Mouse (Mus musculus): ENCODE results near the gene Col4a2. TPM values are rescaled to one million over a fixed set of nuclear protein-coding genes. Genes with fewer than 3 reads are reported as not detected.

The Col4a2 gene
- polyA plus RNA-seq, 1 experiment from 2014 or later, result 58.8 TPM

DNA sequence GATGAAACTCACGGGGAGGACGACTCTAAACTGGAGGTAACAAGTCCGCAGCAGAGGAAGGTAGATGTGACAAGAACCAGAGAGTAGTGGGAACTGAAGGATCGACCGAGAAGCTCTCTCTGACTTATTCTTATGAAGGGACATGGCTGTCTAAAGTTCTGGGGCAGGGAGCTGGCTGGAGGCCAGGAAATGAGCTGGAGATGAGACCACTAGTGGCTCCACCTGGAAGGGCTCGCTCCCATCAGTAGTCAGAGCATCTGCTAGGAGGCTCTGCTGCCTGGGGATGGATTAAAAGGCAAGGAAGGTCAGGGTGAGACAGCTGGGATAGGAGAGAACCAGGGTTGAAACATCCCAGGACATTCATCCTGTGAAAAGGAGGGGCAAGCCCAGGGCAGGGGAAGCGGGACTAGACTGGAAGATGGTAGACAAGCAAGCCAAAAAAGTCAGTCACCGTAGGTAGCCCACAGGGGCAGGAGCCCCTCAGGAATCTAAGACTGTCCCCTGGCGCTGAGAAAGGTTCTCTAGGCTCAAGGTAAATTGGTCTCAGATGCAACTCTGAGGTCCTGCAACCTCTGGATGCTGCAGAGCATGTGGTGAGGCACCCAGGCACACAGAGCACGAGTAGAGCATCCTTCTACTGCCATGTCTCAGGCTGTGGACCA is 16.2 kb upstream of the Col4a2 start:
- Histone ChIP-seq H3K27ac (no peak overlapping the region), H3K36me3 (peaks cover 2% of the 10 kb centered on the region; the same call in 1 of the 2 replicates), H3K9me3 (no peaks in the 10 kb centered on the region), H3K4me2 (no peak overlapping the region), H3K9ac (no peak overlapping the region), H3K27me3 (no peaks in the 10 kb centered on the region), H3K4me3 (no peak overlapping the region), H3K4me1 (peaks cover 51% of the 10 kb centered on the region)
- 88% methylated on average over 10 of the region's 10 CpGs for WGBS
- ATAC-seq (ENCODE audit: insufficient number of reproducible peaks, insufficient read depth, low FRiP score, low TSS enrichment, low read depth), result no peak

DNA sequence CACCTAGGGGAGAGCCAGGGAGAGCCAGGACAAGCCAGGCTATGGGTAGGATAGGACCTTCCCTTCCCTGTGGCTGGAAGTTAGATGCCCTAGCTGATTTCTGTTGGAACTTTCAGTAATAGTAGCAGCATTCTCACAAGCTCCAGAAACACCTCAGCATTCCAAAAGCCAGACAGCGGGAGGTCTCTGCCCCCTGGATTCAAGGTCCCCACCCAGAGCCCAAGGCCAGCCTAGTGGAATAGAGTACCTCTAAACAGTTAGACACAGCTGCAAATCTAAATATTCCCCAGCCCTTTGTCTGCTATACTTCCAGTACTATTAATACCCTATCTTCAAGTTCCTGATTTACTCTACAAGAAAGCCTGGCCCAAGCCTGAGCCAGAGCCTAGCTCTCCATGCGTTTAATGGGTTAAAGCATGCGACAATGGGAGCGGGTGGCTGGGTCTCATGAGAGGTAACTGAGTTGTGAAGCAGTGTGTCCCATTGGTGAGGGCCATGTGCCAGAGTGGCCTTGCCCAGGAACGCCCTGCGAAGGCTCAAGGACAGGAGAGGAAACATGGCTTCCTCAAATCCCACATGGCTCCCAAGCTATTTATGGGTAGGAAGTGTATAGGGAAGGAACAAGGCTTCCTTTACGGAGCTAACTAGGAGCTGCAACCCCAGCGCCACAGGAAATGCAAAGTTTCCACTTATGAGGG is 15.3 kb upstream of the Col4a2 start:
- Histone ChIP-seq H3K9ac (no peak overlapping the region), H3K36me3 (peaks cover 2% of the 10 kb centered on the region; the same call in 1 of the 2 replicates), H3K4me3 (no peak overlapping the region), H3K27ac (peak overlapping the region; percentile 55), H3K27me3 (no peaks in the 10 kb centered on the region), H3K4me2 (no peak overlapping the region), H3K4me1 (peaks cover 48% of the 10 kb centered on the region), H3K9me3 (no peaks in the 10 kb centered on the region)
- no peak for ATAC-seq (ENCODE audit: insufficient number of reproducible peaks, insufficient read depth, low FRiP score, low TSS enrichment, low read depth)
- 79% methylated on average over 8 of the region's 8 CpGs for WGBS

DNA sequence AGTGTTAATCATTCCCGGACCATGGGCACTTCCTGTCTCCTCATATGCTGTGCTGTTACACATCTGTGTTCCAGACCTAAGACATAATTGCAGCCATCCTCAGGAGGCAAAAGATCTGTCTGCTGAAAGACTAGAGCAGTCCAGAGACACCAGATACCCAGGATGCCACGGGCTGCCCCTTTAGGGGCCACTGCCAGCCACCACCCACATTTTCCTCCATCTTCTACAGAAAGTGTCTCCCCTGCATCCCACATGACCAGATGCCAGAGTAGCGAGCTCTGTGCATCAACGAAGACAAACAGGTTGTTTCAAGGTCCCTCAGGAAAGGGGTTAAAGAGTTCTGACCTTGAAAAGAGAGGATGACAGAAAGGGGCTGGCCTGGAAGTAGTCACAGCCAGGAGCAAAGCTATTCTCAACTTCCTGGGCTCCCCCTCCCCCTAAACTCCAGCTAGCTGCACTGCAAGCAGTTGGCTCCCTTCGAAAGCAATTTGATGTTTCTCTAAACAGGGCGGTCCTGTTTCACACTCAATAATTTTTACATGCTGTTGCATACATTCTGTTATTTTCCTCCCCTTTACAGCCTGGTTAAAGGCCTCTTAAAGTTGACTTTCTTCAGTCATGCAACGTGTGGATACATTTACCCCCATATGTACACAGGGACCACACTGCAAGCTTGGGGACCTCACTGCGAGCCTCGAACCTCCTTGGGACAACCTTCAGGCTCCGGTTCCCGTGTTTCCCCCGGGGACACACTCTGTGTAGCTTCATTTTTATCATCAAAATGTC is 13.9 kb upstream of the Col4a2 start:
- H3K27ac ChIP-seq, result peak overlapping the region; percentile 61
- WGBS, result 25% methylated on average over 12 of the region's 12 CpGs
- H3K4me3 ChIP-seq, result no peak overlapping the region
- H3K9ac ChIP-seq, result no peak overlapping the region
- H3K4me2 ChIP-seq, result peak overlapping the region; percentile 22; the same call in 1 of the 2 replicates
- ATAC-seq (ENCODE audit: insufficient number of reproducible peaks, insufficient read depth, low FRiP score, low TSS enrichment, low read depth), result no peak
- no peaks in the 10 kb centered on the region for H3K27me3 ChIP-seq
- no peaks in the 10 kb centered on the region for H3K9me3 ChIP-seq
- peaks cover 1% of the 10 kb centered on the region; the same call in 1 of the 2 replicates for H3K36me3 ChIP-seq
- peaks cover 48% of the 10 kb centered on the region for H3K4me1 ChIP-seq

DNA sequence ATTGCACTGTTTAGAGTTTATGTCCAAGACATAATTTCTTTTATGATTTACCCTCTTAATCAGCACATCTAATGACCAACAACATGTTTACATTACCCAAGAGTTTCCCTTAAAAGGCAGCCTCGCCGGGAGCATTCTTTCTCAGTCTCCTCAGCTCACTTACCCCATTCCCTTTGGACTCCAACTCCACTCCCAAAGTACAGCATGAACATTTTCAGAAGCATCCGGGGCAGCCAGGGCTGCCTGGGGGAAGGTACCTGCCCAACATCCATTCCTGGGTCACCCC is 13.3 kb upstream of the Col4a2 start:
- Histone ChIP-seq H3K4me2 (peak overlapping the region; percentile 22; the same call in 1 of the 2 replicates), H3K36me3 (no peaks in the 10 kb centered on the region), H3K27me3 (no peaks in the 10 kb centered on the region), H3K4me3 (no peak overlapping the region), H3K9ac (no peak overlapping the region), H3K9me3 (no peaks in the 10 kb centered on the region), H3K27ac (peak overlapping the region; percentile 61), H3K4me1 (peaks cover 48% of the 10 kb centered on the region)
- 29% methylated on average over 3 of the region's 3 CpGs for WGBS
- no peak for ATAC-seq (ENCODE audit: insufficient number of reproducible peaks, insufficient read depth, low FRiP score, low TSS enrichment, low read depth)

DNA sequence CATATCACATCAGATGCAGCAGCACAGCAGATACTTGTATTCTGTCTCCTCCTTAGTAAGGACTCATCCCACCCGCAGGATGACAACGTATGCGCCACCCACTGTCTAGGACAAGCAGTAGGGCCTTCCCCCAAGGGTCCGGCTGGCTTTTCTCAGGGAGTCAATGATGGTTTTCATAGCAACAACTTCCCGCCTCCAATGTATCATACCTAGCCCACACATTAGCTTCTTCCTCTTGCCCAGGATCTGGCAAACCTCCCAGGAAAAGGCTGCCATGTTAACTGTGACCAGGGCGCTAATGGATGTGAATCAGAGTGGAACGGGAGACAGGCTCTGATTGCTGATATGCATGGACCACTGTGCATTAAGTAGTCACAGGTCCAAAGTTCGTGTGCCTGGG is 12.2 kb upstream of the Col4a2 start:
- Histone ChIP-seq H3K9ac (no peak overlapping the region), H3K9me3 (no peaks in the 10 kb centered on the region), H3K27me3 (no peaks in the 10 kb centered on the region), H3K4me3 (no peak overlapping the region), H3K27ac (no peak overlapping the region), H3K36me3 (no peaks in the 10 kb centered on the region), H3K4me2 (no peak overlapping the region), H3K4me1 (peaks cover 48% of the 10 kb centered on the region)
- WGBS, result 78% methylated on average over 8 of the region's 8 CpGs
- ATAC-seq (ENCODE audit: insufficient number of reproducible peaks, insufficient read depth, low FRiP score, low TSS enrichment, low read depth), result no peak

DNA sequence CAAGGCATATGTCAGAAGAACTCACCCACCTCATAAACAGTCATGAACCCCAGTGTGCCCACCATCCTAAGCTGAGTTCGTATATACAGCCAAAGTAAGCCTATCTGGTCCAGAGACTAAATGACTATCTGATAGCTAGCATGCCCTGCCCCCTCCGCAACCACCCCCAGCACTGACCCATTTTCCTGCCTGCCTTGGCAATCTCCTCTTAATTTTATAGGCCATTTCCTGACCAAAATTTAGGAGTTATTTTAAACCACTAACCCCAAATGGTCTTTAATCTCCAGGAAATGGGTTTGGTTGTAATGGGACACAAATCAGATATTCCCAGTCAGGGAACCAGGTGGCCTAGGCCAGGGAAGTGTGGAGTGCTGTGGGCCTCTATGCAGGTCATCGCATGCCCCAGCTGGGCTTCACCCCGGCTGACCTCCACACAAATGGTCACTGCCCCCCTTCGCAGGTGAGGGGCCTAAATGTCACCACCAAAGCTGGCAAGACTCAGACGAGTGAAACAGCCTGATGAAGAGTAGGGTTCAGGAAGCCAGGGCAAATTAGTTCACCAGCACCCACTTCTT is 8.5 kb upstream of the Col4a2 start:
- no peaks in the 10 kb centered on the region for H3K27me3 ChIP-seq
- H3K36me3 ChIP-seq, result peaks cover 11% of the 10 kb centered on the region; the same call in 1 of the 2 replicates
- H3K4me2 ChIP-seq, result no peak overlapping the region
- H3K27ac ChIP-seq, result no peak overlapping the region
- 72% methylated on average over 6 of the region's 6 CpGs for WGBS
- no peak overlapping the region for H3K4me3 ChIP-seq
- peaks cover 33% of the 10 kb centered on the region for H3K4me1 ChIP-seq
- H3K9me3 ChIP-seq, result no peaks in the 10 kb centered on the region
- no peak for ATAC-seq (ENCODE audit: insufficient number of reproducible peaks, insufficient read depth, low FRiP score, low TSS enrichment, low read depth)
- H3K9ac ChIP-seq, result no peak overlapping the region

DNA sequence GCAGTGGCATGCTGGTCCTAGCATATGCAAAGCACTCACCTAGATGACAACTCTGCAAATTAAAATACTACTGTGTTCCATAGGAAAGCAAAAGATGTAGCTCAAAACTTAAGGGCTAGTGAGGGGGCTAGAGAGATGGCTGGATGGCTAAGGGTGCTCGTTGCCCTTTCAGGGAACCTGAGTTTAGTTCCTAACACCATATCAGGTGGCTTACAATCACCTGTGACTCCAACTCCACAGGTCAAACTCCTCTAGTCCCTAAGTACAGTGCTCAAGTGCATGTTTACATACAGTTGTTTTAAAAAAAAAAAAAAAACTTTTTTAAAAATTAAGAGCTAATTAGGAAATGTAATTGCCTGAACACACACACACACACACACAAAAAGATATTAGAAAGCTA is 7.1 kb upstream of the Col4a2 start:
- no peaks in the 10 kb centered on the region for H3K27me3 ChIP-seq
- no peak for ATAC-seq (ENCODE audit: insufficient number of reproducible peaks, insufficient read depth, low FRiP score, low TSS enrichment, low read depth)
- no peaks in the 10 kb centered on the region for H3K9me3 ChIP-seq
- no peak overlapping the region for H3K4me2 ChIP-seq
- no peak overlapping the region for H3K9ac ChIP-seq
- no peak overlapping the region for H3K27ac ChIP-seq
- WGBS, result 93% methylated on average over 1 of the region's 1 CpGs
- peaks cover 11% of the 10 kb centered on the region; the same call in 1 of the 2 replicates for H3K36me3 ChIP-seq
- peaks cover 32% of the 10 kb centered on the region for H3K4me1 ChIP-seq
- H3K4me3 ChIP-seq, result no peak overlapping the region

DNA sequence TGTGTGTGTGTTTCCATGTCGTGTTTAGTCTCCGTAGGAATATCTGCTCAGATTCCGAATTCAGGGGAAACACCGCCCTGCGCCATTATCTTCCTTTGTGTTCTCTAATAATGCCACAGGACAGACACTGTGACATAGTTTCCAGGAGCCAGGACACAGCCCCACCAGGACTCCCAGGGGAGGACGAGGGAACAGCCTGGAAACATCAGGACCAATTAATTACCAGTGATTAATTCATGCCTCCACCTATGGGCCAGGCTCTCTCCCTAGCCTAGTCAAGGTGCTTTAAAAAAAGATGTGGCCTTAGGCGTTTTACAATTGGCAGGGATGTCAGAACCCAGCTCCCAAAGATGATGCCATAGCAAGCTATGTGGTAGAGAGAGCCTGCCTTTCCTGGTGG is 5.2 kb upstream of the Col4a2 start:
- no peak for ATAC-seq (ENCODE audit: insufficient number of reproducible peaks, insufficient read depth, low FRiP score, low TSS enrichment, low read depth)
- Histone ChIP-seq H3K27ac (no peak overlapping the region), H3K36me3 (peaks cover 11% of the 10 kb centered on the region; the same call in 1 of the 2 replicates), H3K27me3 (no peaks in the 10 kb centered on the region), H3K4me1 (peaks cover 37% of the 10 kb centered on the region), H3K9me3 (no peaks in the 10 kb centered on the region), H3K9ac (no peak overlapping the region), H3K4me3 (no peak overlapping the region), H3K4me2 (no peak overlapping the region)
- 81% methylated on average over 7 of the region's 7 CpGs for WGBS

DNA sequence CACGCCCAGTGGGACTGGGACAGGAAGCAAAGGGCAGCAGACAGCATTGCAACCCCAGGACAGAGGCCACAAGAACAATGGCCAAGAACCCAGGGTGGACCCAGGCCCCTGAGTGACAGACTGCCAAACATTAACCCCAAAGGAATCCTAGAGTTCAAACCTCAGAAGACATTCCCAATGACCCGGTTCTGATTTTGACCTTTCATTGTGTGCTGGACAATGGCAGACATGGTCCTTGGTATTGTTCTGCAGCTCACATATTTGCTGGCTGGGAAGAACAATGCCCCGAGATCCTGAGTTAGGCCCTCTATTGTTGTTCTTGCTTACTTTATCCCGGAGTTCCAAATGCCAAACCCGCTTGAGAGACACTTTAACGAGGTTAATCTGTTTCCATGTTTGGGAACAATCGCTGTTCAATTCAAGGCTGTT is 4.0 kb upstream of the Col4a2 start:
- ATAC-seq (ENCODE audit: insufficient number of reproducible peaks, insufficient read depth, low FRiP score, low TSS enrichment, low read depth), result no peak
- H3K4me3 ChIP-seq, result no peak overlapping the region
- no peak overlapping the region for H3K9ac ChIP-seq
- H3K27me3 ChIP-seq, result no peaks in the 10 kb centered on the region
- no peak overlapping the region for H3K4me2 ChIP-seq
- peaks cover 41% of the 10 kb centered on the region for H3K4me1 ChIP-seq
- 70% methylated on average over 7 of the region's 7 CpGs for WGBS
- no peak overlapping the region for H3K27ac ChIP-seq
- no peaks in the 10 kb centered on the region for H3K9me3 ChIP-seq
- H3K36me3 ChIP-seq, result peaks cover 11% of the 10 kb centered on the region; the same call in 1 of the 2 replicates

DNA sequence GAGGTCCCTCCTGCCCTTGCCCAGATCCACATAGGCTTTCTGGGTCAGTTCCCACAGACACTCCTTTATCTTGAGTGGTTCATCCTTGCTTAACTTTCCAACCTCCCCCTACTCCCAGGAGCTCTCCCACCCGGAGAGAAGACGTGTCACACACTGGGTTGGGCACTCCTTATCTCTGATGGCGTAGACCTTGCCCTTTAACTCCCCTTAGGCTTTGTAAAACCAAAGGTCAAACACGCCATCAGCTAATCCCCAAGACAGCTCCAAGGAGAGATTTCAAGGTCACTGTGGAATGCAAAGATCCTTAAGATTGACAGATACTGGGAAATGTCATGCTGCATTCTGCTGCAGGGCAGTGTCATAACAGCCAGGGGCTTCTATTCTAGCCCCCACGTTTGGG is 3.4 kb upstream of the Col4a2 start:
- peak overlapping the region; percentile 14; the same call in 1 of the 2 replicates for H3K4me2 ChIP-seq
- peaks cover 48% of the 10 kb centered on the region for H3K4me1 ChIP-seq
- no peak overlapping the region for H3K4me3 ChIP-seq
- ATAC-seq (ENCODE audit: insufficient number of reproducible peaks, insufficient read depth, low FRiP score, low TSS enrichment, low read depth), result no peak
- H3K27ac ChIP-seq, result no peak overlapping the region
- H3K36me3 ChIP-seq, result peaks cover 11% of the 10 kb centered on the region; the same call in 1 of the 2 replicates
- 62% methylated on average over 5 of the region's 5 CpGs for WGBS
- no peaks in the 10 kb centered on the region for H3K9me3 ChIP-seq
- H3K9ac ChIP-seq, result no peak overlapping the region
- no peaks in the 10 kb centered on the region for H3K27me3 ChIP-seq

DNA sequence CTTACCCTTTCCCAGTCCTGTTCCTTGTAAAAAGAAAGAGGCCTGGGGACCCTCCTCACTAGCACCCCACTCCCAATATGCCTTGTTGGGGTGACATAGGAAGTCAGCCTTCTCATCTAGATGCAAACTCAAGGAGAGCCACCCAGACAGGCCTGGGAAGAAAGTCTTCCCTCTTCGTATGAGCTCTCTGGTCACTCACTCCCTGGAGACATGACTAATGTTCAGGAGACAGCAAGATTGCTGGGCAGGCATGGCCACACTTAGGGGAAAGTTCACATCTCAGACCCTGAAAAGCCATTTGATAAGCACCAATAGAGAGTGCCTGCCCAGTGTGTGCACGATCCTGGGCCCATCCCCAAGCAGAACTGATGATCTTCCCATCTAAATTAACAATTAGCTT is 2.6 kb upstream of the Col4a2 start:
- WGBS, result 71% methylated on average over 2 of the region's 2 CpGs
- Histone ChIP-seq H3K9me3 (no peaks in the 10 kb centered on the region), H3K27ac (no peak overlapping the region), H3K4me1 (peaks cover 55% of the 10 kb centered on the region), H3K36me3 (peaks cover 11% of the 10 kb centered on the region; the same call in 1 of the 2 replicates), H3K4me3 (peak overlapping the region; percentile 81; the same call in 1 of the 2 replicates), H3K27me3 (no peaks in the 10 kb centered on the region), H3K9ac (0 out of 2 replicates have a peak overlapping the region, but pooled peaks have one; percentile 44), H3K4me2 (peak overlapping the region; percentile 88)
- no peak for ATAC-seq (ENCODE audit: insufficient number of reproducible peaks, insufficient read depth, low FRiP score, low TSS enrichment, low read depth)

Measured in embryonic facial prominence, embryonic 13.5 days (tissue).